Mouse (Mus musculus): ENCODE data around the gene Arhgap6. TPM values are rescaled to one million over a fixed set of nuclear protein-coding genes. Genes with fewer than 3 reads are reported as not detected.
A peak's percentile ranks its signal among the peaks of the same experiment; 100 is the strongest.

Gene Arhgap6
- polyA plus RNA-seq, 1 experiment from 2014 or later, result 8.9 TPM

DNA sequence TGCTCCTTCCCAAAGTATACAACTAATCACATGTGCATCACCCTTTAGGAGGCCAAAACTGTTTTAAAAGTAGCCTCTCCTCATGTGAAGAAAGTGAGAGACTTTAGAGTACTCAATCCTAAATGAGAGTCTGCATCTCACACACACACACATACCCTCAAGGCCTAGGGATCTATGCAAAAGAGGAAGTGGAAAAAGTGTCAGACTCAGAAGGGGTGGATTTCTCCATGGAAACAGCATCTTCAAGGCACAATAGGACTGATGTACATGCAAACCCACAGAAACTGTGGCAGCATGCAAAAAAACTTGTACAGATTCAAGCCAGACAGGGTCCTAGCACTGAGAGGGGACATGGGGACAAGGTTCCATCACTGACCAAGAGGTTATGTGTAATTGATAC, 53.2 kb downstream of the Arhgap6 start:
- Histone ChIP-seq H3K9me3 (replicated peaks; ENCODE audit: control insufficient read depth, low read length) (no peaks in the 10 kb centered on the region), H3K9ac (ENCODE audit: low read depth, low read length) (no peak overlapping the region), H3K27me3 (ENCODE audit: control insufficient read depth, insufficient read depth, low read length) (no peaks in the 10 kb centered on the region), H3K4me1 (ENCODE audit: control insufficient read depth, insufficient read depth, low read length) (no peaks in the 10 kb centered on the region), H3K4me3 (ENCODE audit: low read depth, low read length) (no peak overlapping the region), H3K4me2 (no peak overlapping the region), H3K36me3 (ENCODE audit: control insufficient read depth, insufficient read depth, low read length) (no peaks in the 10 kb centered on the region), H3K27ac (ENCODE audit: low read depth, low read length) (no peak overlapping the region)
- ATAC-seq (replicated peaks; ENCODE audit: insufficient number of reproducible peaks, low FRiP score, low TSS enrichment), result no peak

GRCm38 (mm10) chrX:168874688-168875087, 79.8 kb downstream of the Arhgap6 start:
- Histone ChIP-seq H3K36me3 (ENCODE audit: control insufficient read depth, insufficient read depth, low read length) (no peaks in the 10 kb centered on the region), H3K27ac (ENCODE audit: low read depth, low read length) (peak overlapping the region; percentile 42; the same call in 1 of the 2 replicates), H3K9ac (ENCODE audit: low read depth, low read length) (no peak overlapping the region), H3K9me3 (replicated peaks; ENCODE audit: control insufficient read depth, low read length) (no peaks in the 10 kb centered on the region), H3K27me3 (ENCODE audit: control insufficient read depth, insufficient read depth, low read length) (no peaks in the 10 kb centered on the region), H3K4me1 (ENCODE audit: control insufficient read depth, insufficient read depth, low read length) (no peaks in the 10 kb centered on the region), H3K4me2 (0 out of 2 replicates have a peak overlapping the region, but pooled peaks have one; percentile 22), H3K4me3 (ENCODE audit: low read depth, low read length) (no peak overlapping the region)
- 16% methylated on average over 1 of the region's 1 CpGs for WGBS (ENCODE audit: insufficient replicate concordance)
- ATAC-seq (replicated peaks; ENCODE audit: insufficient number of reproducible peaks, low FRiP score, low TSS enrichment), result peak; percentile 57; the same call in 1 of the 2 replicates

DNA sequence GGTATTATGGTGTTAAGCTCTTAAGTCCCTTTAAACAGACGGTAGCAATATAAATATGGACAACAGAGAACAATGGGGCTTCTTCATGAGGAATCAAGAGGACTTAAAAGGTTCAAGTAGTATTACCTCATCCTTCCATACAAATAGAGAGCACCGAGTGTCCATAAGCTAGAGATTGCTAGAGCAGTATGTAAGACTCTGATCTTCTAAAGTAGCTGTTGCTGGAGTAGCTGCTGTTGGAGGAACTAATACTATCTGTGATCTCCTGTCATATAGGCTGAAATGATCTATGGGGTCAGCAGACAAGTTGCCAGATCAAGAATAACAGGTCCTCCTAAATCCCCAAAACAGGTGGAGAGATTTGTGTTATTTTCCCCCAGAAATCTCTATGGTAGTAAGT, 108.7 kb downstream of the Arhgap6 start:
- H3K9me3 ChIP-seq (replicated peaks; ENCODE audit: control insufficient read depth, low read length), result no peaks in the 10 kb centered on the region
- H3K36me3 ChIP-seq (ENCODE audit: control insufficient read depth, insufficient read depth, low read length), result no peaks in the 10 kb centered on the region
- 70% methylated on average over 2 of the region's 2 CpGs for WGBS (ENCODE audit: insufficient replicate concordance)
- no peak overlapping the region for H3K9ac ChIP-seq (ENCODE audit: low read depth, low read length)
- H3K27ac ChIP-seq (ENCODE audit: low read depth, low read length), result no peak overlapping the region
- H3K4me3 ChIP-seq (ENCODE audit: low read depth, low read length), result no peak overlapping the region
- H3K27me3 ChIP-seq (ENCODE audit: control insufficient read depth, insufficient read depth, low read length), result no peaks in the 10 kb centered on the region
- no peak overlapping the region for H3K4me2 ChIP-seq
- H3K4me1 ChIP-seq (ENCODE audit: control insufficient read depth, insufficient read depth, low read length), result no peaks in the 10 kb centered on the region
- ATAC-seq (replicated peaks; ENCODE audit: insufficient number of reproducible peaks, low FRiP score, low TSS enrichment), result no peak

DNA sequence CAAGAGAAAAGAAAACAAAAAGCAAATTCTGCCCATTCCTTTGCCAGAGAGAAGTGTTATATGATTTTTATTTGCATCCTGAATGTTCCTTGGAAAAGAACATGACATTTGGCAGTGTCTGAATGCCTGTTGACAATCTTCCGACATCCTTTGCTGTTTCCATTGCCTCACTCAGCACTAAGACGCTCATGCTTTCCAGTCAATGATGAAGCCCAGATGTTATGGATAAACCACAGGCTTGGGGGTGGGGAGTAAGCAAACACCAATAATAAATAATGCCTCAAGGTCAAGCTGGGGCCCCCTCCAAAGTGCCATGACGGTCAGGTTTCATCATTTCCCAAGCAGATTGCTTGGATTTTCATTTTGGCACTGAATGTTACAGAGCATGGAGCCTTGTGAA, 109.2 kb downstream of the Arhgap6 start:
- Histone ChIP-seq H3K4me1 (ENCODE audit: control insufficient read depth, insufficient read depth, low read length) (no peaks in the 10 kb centered on the region), H3K9me3 (replicated peaks; ENCODE audit: control insufficient read depth, low read length) (no peaks in the 10 kb centered on the region), H3K4me3 (ENCODE audit: low read depth, low read length) (no peak overlapping the region), H3K36me3 (ENCODE audit: control insufficient read depth, insufficient read depth, low read length) (no peaks in the 10 kb centered on the region), H3K9ac (ENCODE audit: low read depth, low read length) (no peak overlapping the region), H3K27me3 (ENCODE audit: control insufficient read depth, insufficient read depth, low read length) (no peaks in the 10 kb centered on the region), H3K4me2 (no peak overlapping the region), H3K27ac (ENCODE audit: low read depth, low read length) (no peak overlapping the region)
- 60% methylated on average over 3 of the region's 3 CpGs for WGBS (ENCODE audit: insufficient replicate concordance)
- ATAC-seq (replicated peaks; ENCODE audit: insufficient number of reproducible peaks, low FRiP score, low TSS enrichment), result no peak

DNA sequence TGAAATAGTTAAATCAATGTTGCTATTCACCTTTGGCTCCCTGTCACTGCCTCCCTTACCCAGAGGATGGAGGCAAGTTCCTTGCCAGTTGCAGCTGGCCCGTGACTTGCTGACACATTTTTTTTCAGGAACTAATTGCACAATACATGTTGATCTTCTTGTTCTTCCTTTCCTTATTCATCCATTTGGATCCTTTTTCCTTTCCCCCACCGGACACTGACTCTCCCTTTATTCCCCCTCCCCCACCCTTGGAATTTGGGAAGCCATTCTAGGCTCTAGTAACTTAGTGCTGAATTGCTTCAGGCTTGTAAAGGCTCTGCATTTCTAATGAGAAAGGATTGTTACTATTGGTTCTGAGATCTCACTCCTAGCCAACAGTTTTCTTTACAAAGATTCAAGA, 112.7 kb downstream of the Arhgap6 start:
- no peak overlapping the region for H3K4me3 ChIP-seq (ENCODE audit: low read depth, low read length)
- no peak for ATAC-seq (replicated peaks; ENCODE audit: insufficient number of reproducible peaks, low FRiP score, low TSS enrichment)
- no peak overlapping the region for H3K4me2 ChIP-seq
- no peaks in the 10 kb centered on the region for H3K9me3 ChIP-seq (replicated peaks; ENCODE audit: control insufficient read depth, low read length)
- no peaks in the 10 kb centered on the region for H3K36me3 ChIP-seq (ENCODE audit: control insufficient read depth, insufficient read depth, low read length)
- WGBS (ENCODE audit: insufficient replicate concordance), result 37% methylated on average over 2 of the region's 2 CpGs
- H3K9ac ChIP-seq (ENCODE audit: low read depth, low read length), result no peak overlapping the region
- no peaks in the 10 kb centered on the region for H3K4me1 ChIP-seq (ENCODE audit: control insufficient read depth, insufficient read depth, low read length)
- no peak overlapping the region for H3K27ac ChIP-seq (ENCODE audit: low read depth, low read length)
- no peaks in the 10 kb centered on the region for H3K27me3 ChIP-seq (ENCODE audit: control insufficient read depth, insufficient read depth, low read length)

DNA sequence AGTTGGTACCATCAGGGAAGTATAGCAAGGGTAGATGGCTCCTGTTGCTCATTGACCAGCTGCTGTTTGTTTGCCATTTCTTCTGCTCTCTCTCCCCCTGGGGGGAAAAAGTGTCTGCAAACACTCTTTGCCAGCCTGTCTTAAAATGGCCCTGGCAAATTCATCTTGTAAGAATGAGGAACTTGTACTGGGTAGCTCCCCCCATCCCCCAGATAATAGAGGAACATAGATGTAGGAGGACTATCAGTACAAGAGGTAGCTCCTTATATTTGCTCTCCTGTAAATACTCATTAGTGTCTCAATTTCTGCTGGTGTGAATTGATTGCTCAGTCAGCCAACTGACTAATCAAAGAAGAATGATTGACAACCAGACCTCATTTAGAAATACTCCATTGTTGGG, 118.6 kb downstream of the Arhgap6 start:
- H3K27me3 ChIP-seq (ENCODE audit: control insufficient read depth, insufficient read depth, low read length), result no peaks in the 10 kb centered on the region
- H3K4me1 ChIP-seq (ENCODE audit: control insufficient read depth, insufficient read depth, low read length), result no peaks in the 10 kb centered on the region
- no peak overlapping the region for H3K4me3 ChIP-seq (ENCODE audit: low read depth, low read length)
- no peak overlapping the region for H3K27ac ChIP-seq (ENCODE audit: low read depth, low read length)
- H3K9me3 ChIP-seq (replicated peaks; ENCODE audit: control insufficient read depth, low read length), result no peaks in the 10 kb centered on the region
- H3K9ac ChIP-seq (ENCODE audit: low read depth, low read length), result no peak overlapping the region
- no peak overlapping the region for H3K4me2 ChIP-seq
- no peaks in the 10 kb centered on the region for H3K36me3 ChIP-seq (ENCODE audit: control insufficient read depth, insufficient read depth, low read length)
- ATAC-seq (replicated peaks; ENCODE audit: insufficient number of reproducible peaks, low FRiP score, low TSS enrichment), result no peak

DNA sequence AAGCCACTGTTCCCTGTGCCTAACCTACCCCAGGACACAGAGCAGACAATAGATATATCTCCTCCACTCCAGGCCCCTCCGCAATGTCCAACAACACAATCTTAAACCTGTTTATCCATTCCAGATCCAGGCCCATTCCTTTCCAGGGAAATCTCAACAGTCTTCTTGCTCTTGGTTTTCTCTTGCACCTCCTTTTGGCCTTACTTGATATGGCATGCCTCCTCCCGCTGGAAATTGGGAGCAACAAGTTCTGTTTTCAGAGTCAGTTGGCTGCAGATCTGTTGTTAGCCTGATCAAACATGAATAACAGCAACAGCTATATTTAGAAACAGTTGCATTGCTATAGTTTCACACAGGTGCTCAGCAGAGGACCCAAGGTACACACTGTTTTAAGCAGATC, 126.0 kb downstream of the Arhgap6 start:
- Histone ChIP-seq H3K4me3 (ENCODE audit: low read depth, low read length) (no peak overlapping the region), H3K9me3 (replicated peaks; ENCODE audit: control insufficient read depth, low read length) (no peaks in the 10 kb centered on the region), H3K27ac (ENCODE audit: low read depth, low read length) (no peak overlapping the region), H3K4me2 (no peak overlapping the region), H3K27me3 (ENCODE audit: control insufficient read depth, insufficient read depth, low read length) (no peaks in the 10 kb centered on the region), H3K4me1 (ENCODE audit: control insufficient read depth, insufficient read depth, low read length) (no peaks in the 10 kb centered on the region), H3K36me3 (ENCODE audit: control insufficient read depth, insufficient read depth, low read length) (no peaks in the 10 kb centered on the region), H3K9ac (ENCODE audit: low read depth, low read length) (no peak overlapping the region)
- no peak for ATAC-seq (replicated peaks; ENCODE audit: insufficient number of reproducible peaks, low FRiP score, low TSS enrichment)
- WGBS (ENCODE audit: insufficient replicate concordance), result 66% methylated on average over 2 of the region's 2 CpGs

DNA sequence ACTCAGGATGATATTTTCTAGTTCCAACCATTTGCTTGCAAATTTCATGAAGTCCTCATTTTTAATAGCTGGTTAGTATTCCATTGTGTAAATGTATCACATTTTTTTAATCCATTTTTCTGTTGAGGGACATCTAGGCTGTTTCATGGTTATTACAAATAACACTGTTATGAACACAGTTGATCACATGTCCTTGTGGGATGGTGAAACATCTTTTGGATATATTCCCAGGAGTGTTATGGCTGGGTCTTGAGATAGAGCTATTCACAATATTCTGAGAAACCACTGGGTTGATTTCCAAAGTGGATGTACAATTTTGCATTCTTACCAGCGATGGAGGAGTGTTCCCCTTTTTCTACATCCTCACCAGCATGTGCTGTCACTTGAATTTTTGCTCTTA, 137.5 kb downstream of the Arhgap6 start:
- H3K4me2 ChIP-seq, result no peak overlapping the region
- H3K27me3 ChIP-seq (ENCODE audit: control insufficient read depth, insufficient read depth, low read length), result no peaks in the 10 kb centered on the region
- no peaks in the 10 kb centered on the region for H3K4me1 ChIP-seq (ENCODE audit: control insufficient read depth, insufficient read depth, low read length)
- no peaks in the 10 kb centered on the region for H3K9me3 ChIP-seq (replicated peaks; ENCODE audit: control insufficient read depth, low read length)
- no peak overlapping the region for H3K4me3 ChIP-seq (ENCODE audit: low read depth, low read length)
- H3K27ac ChIP-seq (ENCODE audit: low read depth, low read length), result no peak overlapping the region
- WGBS (ENCODE audit: insufficient replicate concordance), result 63% methylated on average over 1 of the region's 1 CpGs
- ATAC-seq (replicated peaks; ENCODE audit: insufficient number of reproducible peaks, low FRiP score, low TSS enrichment), result no peak
- no peaks in the 10 kb centered on the region for H3K36me3 ChIP-seq (ENCODE audit: control insufficient read depth, insufficient read depth, low read length)
- no peak overlapping the region for H3K9ac ChIP-seq (ENCODE audit: low read depth, low read length)

- 10% methylated on average over 3 of the region's 3 CpGs for WGBS (ENCODE audit: insufficient replicate concordance)
- Histone ChIP-seq H3K27ac (ENCODE audit: low read depth, low read length) (no peak overlapping the region), H3K4me1 (ENCODE audit: control insufficient read depth, insufficient read depth, low read length) (no peaks in the 10 kb centered on the region), H3K27me3 (ENCODE audit: control insufficient read depth, insufficient read depth, low read length) (no peaks in the 10 kb centered on the region), H3K36me3 (ENCODE audit: control insufficient read depth, insufficient read depth, low read length) (no peaks in the 10 kb centered on the region), H3K9me3 (replicated peaks; ENCODE audit: control insufficient read depth, low read length) (no peaks in the 10 kb centered on the region), H3K4me2 (no peak overlapping the region), H3K4me3 (ENCODE audit: low read depth, low read length) (no peak overlapping the region), H3K9ac (ENCODE audit: low read depth, low read length) (no peak overlapping the region)
- no peak for ATAC-seq (replicated peaks; ENCODE audit: insufficient number of reproducible peaks, low FRiP score, low TSS enrichment)
Observed at GRCm38 (mm10) chrX:168935447-168935846, 140.5 kb downstream of the Arhgap6 start.
